Mouse (Mus musculus): ENCODE results near the gene Dact3.

Gene Dact3

DNA sequence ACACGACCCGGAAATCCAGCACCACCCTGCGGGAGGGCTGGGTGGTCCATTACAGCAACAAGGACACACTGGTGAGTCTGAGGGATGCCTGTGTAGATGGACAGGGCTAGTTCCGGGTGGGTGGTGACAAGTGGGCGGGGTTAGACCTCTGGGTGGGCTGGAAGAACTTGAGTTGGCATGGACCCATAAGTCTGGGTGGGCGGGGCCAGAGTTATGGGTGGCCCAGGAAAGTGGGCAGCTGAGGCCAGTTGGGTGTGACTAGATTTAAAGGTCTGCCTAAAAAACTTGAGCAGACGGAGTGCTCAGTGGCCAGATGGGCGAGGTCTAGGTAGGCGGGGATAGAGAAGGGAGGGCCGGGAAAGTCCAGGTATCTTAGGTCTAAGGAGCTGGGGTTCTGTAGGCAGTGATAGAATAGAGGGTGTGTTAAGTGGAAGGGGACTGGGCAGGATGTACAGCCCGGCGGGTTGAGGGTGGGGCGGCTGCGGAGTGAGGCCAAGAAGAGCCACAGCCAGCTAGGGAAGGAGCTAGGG lies 21.8 kb upstream of the Dact3 start:
- DNase-seq (ENCODE audit: extremely low spot score, low spot score), result no peak

- peak; percentile 39 for DNase-seq (ENCODE audit: extremely low spot score, low spot score)
These were observed 16.8 kb upstream of the Dact3 start for GRCm38 (mm10) chr7:16858336-16858735.

DNA sequence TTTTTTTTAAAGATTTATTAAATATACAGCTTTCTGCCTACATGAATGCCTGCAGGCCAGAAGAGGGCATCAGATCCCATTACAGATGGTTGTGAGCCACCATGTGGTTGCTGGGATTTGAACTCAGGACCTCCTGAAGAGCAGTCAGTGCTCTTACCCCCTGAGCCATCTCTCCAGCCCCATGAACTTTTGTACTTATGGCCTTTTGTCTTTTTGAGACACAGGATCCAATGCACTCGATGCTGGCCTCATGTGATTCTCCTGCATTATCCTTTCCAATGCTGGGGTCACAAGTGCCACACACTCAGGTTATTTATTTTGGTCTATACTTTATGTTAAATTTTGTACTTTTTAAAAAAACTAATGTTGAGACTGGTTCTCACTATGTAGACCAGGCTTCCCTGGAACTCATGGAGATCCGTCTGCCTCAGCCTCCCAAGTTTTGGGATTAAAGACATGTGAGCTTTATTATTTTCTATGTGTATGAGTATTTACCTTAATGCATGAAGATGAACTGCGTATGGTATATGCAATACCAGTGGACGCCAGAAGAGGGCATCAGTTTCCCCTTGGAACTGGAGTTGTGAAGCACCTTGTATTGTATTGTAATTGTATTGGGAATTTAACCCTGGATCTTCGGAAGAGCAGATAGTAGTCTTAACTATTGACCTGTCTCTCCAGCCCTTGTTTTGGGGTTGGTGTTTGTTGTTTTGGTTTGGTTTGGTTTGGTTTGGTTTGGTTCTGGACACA lies 15.0 kb upstream of the Dact3 start:
- peak; percentile 70 for DNase-seq (ENCODE audit: extremely low spot score, low spot score)

DNA sequence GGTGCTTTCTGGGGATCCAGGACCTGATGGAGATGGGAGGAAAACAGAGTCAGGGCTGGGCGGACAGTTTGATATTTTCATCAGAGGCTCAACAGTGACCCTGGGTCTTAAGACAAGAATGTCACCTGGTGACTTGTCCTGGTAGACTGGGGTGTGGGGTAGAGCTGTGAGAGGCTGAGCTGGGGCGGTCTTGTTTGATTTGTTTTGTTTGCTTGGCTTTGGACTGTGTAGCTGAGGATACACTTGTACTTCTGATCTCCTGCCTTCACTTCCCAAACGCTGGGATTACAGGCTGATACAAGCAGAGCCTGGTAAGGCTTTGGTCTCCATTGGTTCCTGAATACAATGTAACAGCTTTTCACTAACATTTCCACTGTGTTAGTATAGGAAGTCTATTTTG lies 7.6 kb upstream of the Dact3 start:
- no peak for DNase-seq (ENCODE audit: extremely low spot score, low spot score)

DNA sequence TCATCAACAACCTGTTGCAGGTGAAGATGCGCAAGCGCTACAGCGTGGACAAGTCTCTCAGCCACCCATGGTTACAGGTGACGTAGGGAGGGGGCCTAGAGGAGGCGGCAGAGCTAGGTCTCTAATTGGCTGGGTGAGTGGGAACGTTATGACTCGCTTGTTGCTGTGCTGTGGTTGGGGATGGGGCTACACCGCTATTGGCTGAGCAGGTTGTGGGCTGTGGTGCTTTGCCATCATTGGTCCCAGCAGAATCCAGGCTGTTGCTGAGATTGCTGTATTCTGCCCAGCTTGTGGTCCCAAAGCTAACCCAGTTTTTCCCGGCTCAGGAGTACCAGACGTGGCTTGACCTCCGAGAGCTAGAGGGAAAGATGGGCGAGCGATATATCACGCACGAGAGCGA lies 5.6 kb upstream of the Dact3 start:
- peak; percentile 42 for DNase-seq (ENCODE audit: extremely low spot score, low spot score)

GRCm38 (mm10) chr7:16871600-16871999 lies 3.5 kb upstream of the Dact3 start:
- DNase-seq (ENCODE audit: extremely low spot score, low spot score), result no peak

DNA sequence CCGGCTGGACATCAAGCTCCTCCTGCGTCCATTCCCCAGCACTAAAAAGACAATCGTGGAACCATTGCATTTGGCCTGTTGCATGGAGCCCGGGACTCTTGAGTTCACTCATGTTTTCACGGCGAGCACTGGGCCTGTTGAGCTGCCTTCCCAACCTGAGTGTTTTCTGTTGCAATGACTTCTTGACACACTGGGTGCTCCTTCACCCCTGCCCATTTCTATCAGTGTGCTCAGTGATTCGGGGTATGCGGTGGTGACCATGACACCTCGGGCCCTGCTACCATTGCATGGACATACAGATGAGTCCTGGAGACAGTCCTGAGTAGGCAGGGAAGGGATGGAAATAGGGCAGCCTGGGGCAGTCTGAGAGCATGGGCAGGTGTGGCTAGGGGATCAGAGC lies 2.6 kb upstream of the Dact3 start:
- no peak for DNase-seq (ENCODE audit: extremely low spot score, low spot score)

DNA sequence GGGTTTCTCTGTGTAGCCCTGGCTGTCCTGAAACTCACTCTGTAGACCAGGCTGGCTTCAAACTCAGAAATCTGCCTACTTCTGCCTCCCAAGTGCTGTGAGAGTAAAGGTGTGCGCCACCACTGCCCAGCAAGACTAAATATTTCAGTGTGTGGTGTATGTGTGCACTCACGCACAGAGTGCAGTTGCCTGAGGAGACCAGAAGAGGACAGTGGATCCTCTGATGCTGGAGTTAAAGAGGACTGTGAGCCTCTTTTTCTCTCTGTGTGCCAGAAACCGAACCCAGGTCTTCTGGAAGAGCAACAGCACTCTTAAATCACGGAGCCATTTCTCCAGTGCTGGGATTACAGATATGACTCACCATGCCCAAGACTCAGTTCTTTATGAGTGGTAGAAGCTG lies 1.7 kb upstream of the Dact3 start:
- no peak for DNase-seq (ENCODE audit: extremely low spot score, low spot score)

DNA sequence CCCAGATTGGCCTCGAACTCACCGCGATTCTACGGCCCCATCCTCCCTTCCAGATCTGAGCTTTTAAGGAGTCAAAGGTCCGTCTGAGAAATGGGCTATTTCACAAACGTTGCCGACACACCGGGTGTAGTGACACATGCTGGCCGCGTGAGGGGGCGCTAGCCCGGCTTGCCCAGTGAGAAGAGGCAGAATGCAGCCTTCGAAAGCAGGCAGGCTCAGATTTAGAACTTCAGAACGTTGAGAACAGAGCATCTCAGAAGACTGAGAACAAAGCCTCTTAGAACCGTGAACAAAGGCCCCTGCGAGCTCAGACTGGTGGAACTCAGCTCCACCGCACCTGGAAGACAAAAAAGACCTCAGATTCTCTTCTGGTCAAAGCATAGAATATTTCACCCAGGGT lies 927 bp upstream of the Dact3 start:
- peak; percentile 75 for DNase-seq (ENCODE audit: extremely low spot score, low spot score)

- peak; percentile 99 for DNase-seq (ENCODE audit: extremely low spot score, low spot score)
These were observed 284 bp upstream of the Dact3 start for GRCm38 (mm10) chr7:16874756-16875309.

DNA sequence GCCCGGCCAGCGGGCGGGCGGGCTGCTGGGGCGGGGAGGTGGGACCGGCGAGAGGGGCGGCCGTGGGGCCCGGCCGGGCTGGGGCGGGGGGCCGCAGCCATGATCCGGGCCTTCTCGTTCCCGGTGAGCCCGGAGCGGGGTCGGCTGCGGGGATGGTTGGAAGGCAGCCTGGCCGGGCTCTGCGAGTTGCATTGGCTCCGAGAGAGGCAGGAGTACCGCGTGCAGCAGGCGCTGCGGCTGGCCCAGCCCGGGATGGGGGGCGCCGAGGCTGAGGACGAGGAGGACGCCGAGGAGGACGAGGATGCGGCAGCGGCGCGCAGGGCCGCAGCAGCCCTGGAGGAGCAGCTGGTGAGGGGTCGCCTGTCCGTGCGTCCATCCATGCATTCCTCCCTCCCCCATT lies 209 bp downstream of the Dact3 start:
- no peak for DNase-seq (ENCODE audit: extremely low spot score, low spot score)

DNA sequence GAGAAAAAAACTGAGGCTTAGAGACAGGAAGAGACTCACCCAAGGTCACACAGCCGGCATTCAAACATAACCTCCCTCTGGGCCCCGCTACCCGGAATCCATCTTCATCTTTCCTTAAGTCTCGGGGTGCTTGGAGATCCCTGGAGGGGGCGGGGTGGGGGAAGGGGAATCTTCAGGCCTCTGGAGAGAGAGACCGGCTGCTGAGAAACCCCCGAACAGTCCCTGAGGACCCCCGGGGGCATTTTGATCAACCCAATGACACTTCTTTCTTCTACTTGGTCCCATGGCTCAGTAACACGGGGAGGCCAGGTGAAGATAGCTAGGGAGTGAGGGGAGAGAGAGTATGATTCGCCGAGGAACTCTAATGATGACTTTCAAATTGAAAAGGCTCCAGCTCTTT lies 889 bp downstream of the Dact3 start:
- DNase-seq (ENCODE audit: extremely low spot score, low spot score), result peak; percentile 40

DNA sequence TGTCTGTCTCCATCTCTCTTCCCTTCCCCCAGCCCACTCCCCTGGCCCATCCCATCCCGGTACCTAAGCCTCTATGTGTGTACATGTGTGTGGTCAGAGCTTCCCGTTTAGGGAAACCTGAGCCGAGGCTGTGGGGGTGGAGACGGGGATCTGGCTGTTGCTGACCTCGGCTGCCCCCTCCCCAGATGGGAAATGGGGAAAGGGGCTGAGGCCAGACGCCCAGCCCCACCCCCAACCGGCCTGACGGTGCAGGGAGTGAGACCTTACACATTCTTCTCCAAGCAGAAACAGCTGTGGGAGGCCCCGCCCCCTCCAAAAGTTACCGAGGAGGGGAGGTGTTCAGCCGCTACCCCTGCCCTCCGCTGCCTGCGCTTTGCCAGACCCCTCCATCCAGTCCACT lies 1.5 kb downstream of the Dact3 start:
- peak; percentile 87 for DNase-seq (ENCODE audit: extremely low spot score, low spot score)

DNA sequence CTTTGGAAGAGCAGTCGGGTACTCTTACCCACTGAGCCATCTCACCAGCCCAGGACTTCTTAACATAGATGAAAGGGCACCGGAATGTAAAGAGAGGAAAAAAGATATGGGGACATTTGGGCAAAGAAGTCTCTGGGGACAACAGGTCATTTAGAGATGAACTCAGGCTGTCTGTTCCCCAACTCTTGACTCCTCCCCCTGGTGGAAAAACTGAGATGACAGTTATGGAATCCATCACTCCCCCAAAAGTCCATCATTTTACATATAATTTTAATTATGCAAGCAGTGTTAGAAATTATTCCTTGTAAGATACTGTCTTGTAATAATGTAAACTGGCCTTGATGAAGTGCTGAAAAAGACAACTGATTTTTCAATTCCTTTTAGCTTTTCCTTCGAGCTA lies 2.6 kb downstream of the Dact3 start:
- DNase-seq (ENCODE audit: extremely low spot score, low spot score), result no peak

DNA sequence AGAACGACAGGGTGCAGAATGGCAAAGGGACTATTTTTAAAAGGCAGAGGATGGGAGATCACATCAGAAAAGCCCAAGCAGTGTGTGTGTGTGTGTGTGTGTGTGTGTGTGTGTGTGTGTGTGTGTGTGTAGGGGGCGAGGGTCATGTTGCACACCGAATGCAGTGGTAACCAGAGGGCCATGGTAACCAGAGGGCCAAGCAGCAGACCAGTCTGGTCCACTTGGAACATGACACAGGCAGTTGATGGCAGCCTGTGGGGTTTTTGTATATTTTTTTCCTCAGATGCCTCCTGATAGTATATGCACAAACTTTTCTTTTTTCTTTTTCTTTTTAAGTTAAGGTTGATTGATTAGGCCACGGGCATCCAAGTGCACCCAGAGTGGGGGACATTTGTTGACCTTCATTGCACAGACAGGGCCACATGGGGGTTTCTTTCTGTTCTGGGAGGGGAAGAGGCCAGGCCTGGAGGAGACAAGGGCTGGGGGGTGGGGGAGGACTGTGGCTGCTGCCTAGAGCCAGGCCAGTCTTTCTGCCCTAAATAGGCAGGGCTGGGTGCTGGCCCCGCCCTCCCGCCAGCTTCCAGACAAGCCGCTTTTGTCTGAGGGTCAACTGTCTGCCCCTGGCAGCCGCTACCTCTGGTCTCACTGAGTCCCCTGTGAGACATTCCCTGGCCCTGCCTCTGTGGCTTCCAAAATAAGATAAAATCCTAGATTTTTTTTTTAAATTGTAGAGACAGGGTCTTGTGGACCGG lies 4.9 kb downstream of the Dact3 start:
- DNase-seq (ENCODE audit: extremely low spot score, low spot score), result peak; percentile 85

GRCm38 (mm10) chr7:16880615-16881014 lies 5.5 kb downstream of the Dact3 start:
- no peak for DNase-seq (ENCODE audit: extremely low spot score, low spot score)

- DNase-seq (ENCODE audit: extremely low spot score, low spot score), result no peak
These were observed 8.0 kb downstream of the Dact3 start for GRCm38 (mm10) chr7:16883162-16883561.

DNA sequence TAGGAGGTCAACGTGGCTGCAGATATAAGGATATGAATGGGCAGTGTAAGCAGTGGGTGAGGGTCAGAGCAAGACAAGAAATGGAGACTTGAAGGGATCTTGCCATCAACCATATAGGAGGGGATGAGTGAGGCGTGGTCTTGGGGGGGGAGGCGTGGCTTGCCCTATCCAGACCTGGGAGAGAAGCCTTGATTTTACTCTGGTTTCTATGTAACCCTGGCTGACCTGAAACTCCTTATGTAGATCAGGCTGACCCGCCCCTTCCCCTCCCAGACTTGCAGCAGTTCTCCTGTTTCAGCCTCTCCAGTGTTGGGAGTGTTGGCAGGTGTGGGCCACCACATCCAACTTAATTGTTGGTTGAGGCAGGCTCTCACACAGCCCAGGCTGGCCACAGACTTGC lies 9.2 kb downstream of the Dact3 start:
- DNase-seq (ENCODE audit: extremely low spot score, low spot score), result no peak

- no peak for DNase-seq (ENCODE audit: extremely low spot score, low spot score)
These were observed 10.2 kb downstream of the Dact3 start for GRCm38 (mm10) chr7:16885271-16885776.

DNA sequence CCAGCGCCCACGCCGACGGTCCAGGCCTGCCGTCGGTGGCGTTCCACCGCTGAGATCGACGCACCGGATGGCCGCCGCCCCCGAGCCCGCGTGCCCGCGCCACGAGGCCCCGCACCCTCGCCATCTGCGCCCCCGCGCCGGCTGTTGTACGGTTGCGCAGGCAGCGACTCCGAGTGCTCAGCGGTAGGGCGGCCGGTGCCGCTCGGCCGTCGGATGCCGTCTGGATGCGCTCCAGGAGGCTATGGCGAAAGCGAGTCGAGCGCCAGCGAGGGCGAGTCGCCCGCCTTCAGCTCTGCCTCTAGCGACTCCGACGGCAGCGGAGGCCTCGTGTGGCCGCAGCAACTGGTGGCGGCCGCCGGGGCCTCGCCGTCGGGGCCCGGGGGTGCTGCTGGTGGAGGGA lies 10.8 kb downstream of the Dact3 start:
- DNase-seq (ENCODE audit: extremely low spot score, low spot score), result no peak

DNA sequence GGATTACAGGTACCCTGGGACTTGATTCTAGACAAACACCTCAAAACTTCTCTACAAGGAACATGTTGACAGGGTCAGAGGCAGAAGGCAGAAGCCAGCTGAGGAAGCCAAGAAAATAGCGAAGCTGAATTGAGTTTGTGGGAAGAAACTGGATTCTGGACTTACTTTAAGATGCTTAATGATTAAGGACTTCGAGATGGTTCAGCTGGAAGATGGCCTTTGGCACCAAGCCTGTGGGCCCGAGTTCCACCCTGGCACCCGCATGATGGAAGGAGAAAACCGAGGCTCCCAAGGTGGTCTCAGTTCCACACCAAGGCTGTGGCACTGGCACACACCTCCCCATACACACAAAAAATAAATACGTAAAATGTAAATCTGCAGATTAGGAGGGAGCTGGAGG lies 15.4 kb downstream of the Dact3 start:
- no peak for DNase-seq (ENCODE audit: extremely low spot score, low spot score)

DNA sequence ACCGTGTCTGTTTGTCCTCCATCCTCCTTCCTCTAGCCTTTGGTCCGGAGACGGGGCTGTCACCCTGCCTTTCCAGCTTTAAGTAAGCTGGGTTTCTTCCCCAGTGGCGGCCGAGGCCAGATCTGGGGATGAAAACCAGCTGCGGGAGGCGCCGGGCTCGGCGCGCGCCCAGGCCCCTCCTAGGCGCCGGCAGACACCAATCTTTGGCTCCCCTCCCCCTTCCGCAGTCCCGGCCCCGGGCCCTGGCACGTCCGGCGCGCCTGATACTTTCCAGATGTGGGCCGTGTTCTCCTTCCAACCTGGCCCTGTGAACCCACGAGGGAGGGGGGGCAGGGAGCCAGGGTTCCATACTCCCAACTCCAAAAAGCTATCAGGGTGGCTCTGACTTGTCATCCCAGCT lies 15.8 kb downstream of the Dact3 start:
- DNase-seq (ENCODE audit: extremely low spot score, low spot score), result peak; percentile 90

Data from neural tube, embryonic 10.5 days (tissue).